Comparison of ENCODE assay signal across 8 mouse cellular contexts in the genomic region with DNA sequence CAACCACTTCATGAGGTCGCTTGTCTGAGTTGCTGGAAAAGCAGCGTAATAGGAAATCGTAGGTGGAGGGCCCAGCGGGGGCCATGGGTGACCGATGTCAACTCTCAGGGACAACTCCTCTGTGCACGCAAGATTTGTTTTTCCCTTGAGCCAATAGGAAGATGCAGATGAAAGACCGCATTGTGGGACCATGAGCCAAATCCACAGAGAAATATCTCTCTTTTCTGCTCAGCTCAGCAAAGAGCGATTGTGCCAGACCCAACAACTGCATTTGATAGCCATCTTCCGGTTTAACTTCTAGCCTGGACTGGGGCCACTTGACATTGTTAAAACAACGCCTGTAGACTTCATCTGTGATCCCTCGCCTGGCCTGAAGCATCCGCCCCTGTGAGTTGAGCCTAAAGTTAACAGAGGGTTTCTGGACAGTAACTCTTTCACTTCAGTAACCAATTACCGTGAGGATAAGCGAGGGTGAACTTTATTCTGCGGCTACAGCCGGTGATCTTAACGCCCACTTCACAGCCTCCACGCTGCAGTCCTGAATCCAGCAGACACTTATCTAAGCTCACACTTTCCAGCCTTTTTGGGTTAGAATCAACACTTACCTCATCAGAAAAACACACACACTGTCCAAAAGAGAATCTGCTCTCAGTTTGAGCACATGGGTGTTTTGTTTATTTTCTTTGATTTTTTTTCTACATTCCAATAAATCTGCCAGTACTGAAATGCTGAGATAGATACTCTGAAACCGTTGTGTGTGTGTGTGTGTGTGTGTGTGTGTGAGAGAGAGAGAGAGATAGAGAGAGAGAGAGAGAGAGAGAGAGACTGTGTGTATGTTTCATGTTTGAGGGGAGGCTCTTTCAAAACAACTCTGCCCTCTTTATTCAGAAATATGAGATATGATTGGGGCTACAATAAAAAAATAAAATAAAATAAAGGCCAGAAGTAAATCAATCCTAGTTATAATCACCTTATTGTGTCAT.
DNase-seq lines count a peak whose midpoint lies in the region; ATAC-seq and TF ChIP-seq lines count a peak whose summit lies in the region.

No protein-coding gene starts in this region.

- H3K27me3 ChIP-seq in thymus, adult 2 months (ENCODE audit: control insufficient read depth, insufficient read depth, low read length): no peaks in the 10 kb centered on the region
- no peaks in the 10 kb centered on the region for H3K27me3 ChIP-seq in embryonic facial prominence, embryonic 13.5 days
- H3K27me3 ChIP-seq in heart, embryonic 13.5 days (replicated peaks): no peaks in the 10 kb centered on the region
- H3K27me3 ChIP-seq in kidney, embryonic 14.5 days (ENCODE audit: control insufficient read depth, insufficient read depth, low read length): no peaks in the 10 kb centered on the region

- TF ChIP-seq CTCF in thymus, adult 2 months (IDR thresholded peaks at IDR 0.05; ENCODE audit: borderline replicate concordance, control insufficient read depth, extremely low read depth, insufficient read depth, low read length, poor library complexity): no peak

- H3K27ac ChIP-seq in thymus, adult 2 months (ENCODE audit: control insufficient read depth, insufficient read depth, low read length): peak overlapping the region; percentile 85
- peak overlapping the region; percentile 85 for H3K27ac ChIP-seq in embryonic facial prominence, embryonic 13.5 days
- peak overlapping the region; percentile 93 for H3K27ac ChIP-seq in heart, embryonic 13.5 days (replicated peaks)
- peak overlapping the region; percentile 93 for H3K27ac ChIP-seq in kidney, embryonic 14.5 days (ENCODE audit: low read depth, low read length)

- no peaks in the 10 kb centered on the region for H3K36me3 ChIP-seq in thymus, adult 2 months (ENCODE audit: control insufficient read depth, insufficient read depth, low read length)
- H3K36me3 ChIP-seq in embryonic facial prominence, embryonic 13.5 days: no peaks in the 10 kb centered on the region
- H3K36me3 ChIP-seq in heart, embryonic 13.5 days: no peaks in the 10 kb centered on the region
- no peaks in the 10 kb centered on the region for H3K36me3 ChIP-seq in kidney, embryonic 14.5 days (ENCODE audit: control insufficient read depth, insufficient read depth, low read length)

- no peak overlapping the region for H3K9ac ChIP-seq in embryonic facial prominence, embryonic 13.5 days
- H3K9ac ChIP-seq in heart, embryonic 13.5 days: peak overlapping the region; percentile 62
- H3K9ac ChIP-seq in kidney, embryonic 14.5 days (ENCODE audit: low read depth, low read length): no peak overlapping the region

- no peaks in the 10 kb centered on the region for H3K9me3 ChIP-seq in embryonic facial prominence, embryonic 13.5 days
- no peaks in the 10 kb centered on the region for H3K9me3 ChIP-seq in heart, embryonic 13.5 days
- H3K9me3 ChIP-seq in kidney, embryonic 14.5 days (ENCODE audit: control insufficient read depth, low read length): no peaks in the 10 kb centered on the region

- H3K4me1 ChIP-seq in thymus, adult 2 months (replicated peaks; ENCODE audit: control insufficient read depth, insufficient read depth, low read length): peaks cover 61% of the 10 kb centered on the region
- peaks cover 83% of the 10 kb centered on the region for H3K4me1 ChIP-seq in embryonic facial prominence, embryonic 13.5 days
- peaks cover 95% of the 10 kb centered on the region for H3K4me1 ChIP-seq in heart, embryonic 13.5 days
- H3K4me1 ChIP-seq in kidney, embryonic 14.5 days (ENCODE audit: control insufficient read depth, insufficient read depth, low read length): peaks cover 68% of the 10 kb centered on the region

- 32% methylated on average over 19 of the region's 19 CpGs for WGBS in thymus, adult 2 months
- 31% methylated on average over 19 of the region's 19 CpGs for WGBS in embryonic facial prominence, embryonic 13.5 days
- WGBS in heart, embryonic 13.5 days: 20% methylated on average over 19 of the region's 19 CpGs
- WGBS in kidney, embryonic 14.5 days: 20% methylated on average over 19 of the region's 19 CpGs

- no peak for ATAC-seq in embryonic facial prominence, embryonic 13.5 days (ENCODE audit: insufficient number of reproducible peaks, insufficient read depth, low FRiP score, low TSS enrichment, low read depth)
- peak; percentile 34; the same call in 1 of the 2 replicates for ATAC-seq in heart, embryonic 13.5 days (ENCODE audit: extremely low read depth, insufficient number of reproducible peaks, low FRiP score, low TSS enrichment)
- ATAC-seq in kidney, embryonic 14.5 days (ENCODE audit: low FRiP score, low TSS enrichment): peak; percentile 56

- H3K4me2 ChIP-seq in embryonic facial prominence, embryonic 13.5 days: peak overlapping the region; percentile 26
- H3K4me2 ChIP-seq in heart, embryonic 13.5 days: peak overlapping the region; percentile 39
- H3K4me2 ChIP-seq in kidney, embryonic 14.5 days (replicated peaks; ENCODE audit: low read depth, low read length): 0 out of 2 replicates have a peak overlapping the region, but pooled peaks have one; percentile 6

- no peak for TF ChIP-seq POLR2A in thymus, adult 2 months (IDR thresholded peaks at IDR 0.05; ENCODE audit: control insufficient read depth, extremely low read depth, insufficient read depth, low read length, poor library complexity)

- peak; percentile 16 for DNase-seq in thymus, adult 2 months
- DNase-seq in thymus, postnatal 14 days: no peak
- peak; percentile 79 for DNase-seq in lung, postnatal 10 days
- peak; percentile 65 for DNase-seq in yolk sac, embryonic 10.5 days (ENCODE audit: low spot score)
- DNase-seq in cerebellum, postnatal 10 days: no peak

- no peak overlapping the region for H3K4me3 ChIP-seq in thymus, adult 2 months (ENCODE audit: control insufficient read depth, insufficient read depth, low read length)
- no peak overlapping the region for H3K4me3 ChIP-seq in embryonic facial prominence, embryonic 13.5 days
- H3K4me3 ChIP-seq in heart, embryonic 13.5 days: no peak overlapping the region
- no peak overlapping the region for H3K4me3 ChIP-seq in kidney, embryonic 14.5 days (ENCODE audit: low read length)

Comparison
In these comparisons a context has a peak if more than half of its experiments do, and no peak if none do; other contexts are left out.
1. DNase-seq: peak in thymus, adult 2 months (single experiment), lung, postnatal 10 days (single experiment) and yolk sac, embryonic 10.5 days (single experiment); none in thymus, postnatal 14 days (single experiment) and cerebellum, postnatal 10 days (0 of 2).
2. Peak in every context shown above with its lines, with median percentiles within 50 percentile points of each other: H3K27ac ChIP-seq and H3K4me2 ChIP-seq.